In genomic region chr6:128277132-128278085, GRCm38 (mm10) we compare ENCODE assay signal across 17 mouse cellular contexts. TPM values are rescaled to one million over a fixed set of nuclear protein-coding genes. Genes with fewer than 3 reads are reported as not detected.
A peak's percentile ranks its signal among the peaks of the same experiment; 100 is the strongest.
DNase-seq lines count a peak whose midpoint lies in the region; ATAC-seq and TF ChIP-seq lines count a peak whose summit lies in the region.
"Had no signal": no experiment of that assay in that cellular context is flagged by ENCODE, and none has a peak within 500 bp of the region (broad histone marks: within the 10 kb centered on the region; RNA-seq: fewer than 3 reads in every experiment).

No protein-coding gene starts in this region.

- no peak for ATAC-seq in lung, postnatal 0 days
- ATAC-seq in intestine, embryonic 15.5 days, result peak; percentile 46

- H3K79me2 ChIP-seq in myocyte (ENCODE audit: control insufficient read depth, insufficient read depth), result peaks cover 70% of the 10 kb centered on the region
- H3K79me2 ChIP-seq in heart, adult 2 months (replicated peaks; ENCODE audit: control insufficient read depth, insufficient read depth, low read length), result 0 out of 2 replicates have a peak, but pooled peaks cover 2% of the 10 kb centered on the region

- intact Hi-C loops in gastrocnemius, adult 2 months (cut with DNase I), result loop anchor here (2.0 kb wide), 1 partner anchor 19 kb away; no protein-coding TSS in a partner anchor
- intact Hi-C loops in heart, adult 2 months (cut with DNase I), result no loop called here

- H3K4me3 ChIP-seq in gastrocnemius, adult 2 months, result no peak overlapping the region
- H3K4me3 ChIP-seq in lung, postnatal 0 days (ENCODE audit: low read depth, low read length), result no peak overlapping the region
- H3K4me3 ChIP-seq in intestine, embryonic 15.5 days (replicated peaks), result no peak overlapping the region
- H3K4me3 ChIP-seq in myocyte, result no peak overlapping the region
- no peak overlapping the region for H3K4me3 ChIP-seq in heart, adult 2 months
- H3K4me3 ChIP-seq: embryonic facial prominence, embryonic 13.5 days; left cerebral cortex, adult 2 months had no signal

- 69% methylated on average over 11 of the region's 11 CpGs for WGBS in lung, postnatal 0 days
- WGBS in intestine, embryonic 15.5 days, result 70% methylated on average over 11 of the region's 11 CpGs
- 70% methylated on average over 11 of the region's 11 CpGs for WGBS in heart, adult 2 months

- no peak for DNase-seq in gastrocnemius, adult 2 months
- no peak for DNase-seq in gastrocnemius, adult 18-20 months (ENCODE audit: low spot score)
- DNase-seq in lung, postnatal 0 days (ENCODE audit: low spot score), result no peak
- no peak for DNase-seq in lung, postnatal 4 days
- DNase-seq in natural killer cell, adult 2 months (ENCODE audit: low spot score in 2 of 2), result no peak
- no peak for DNase-seq in heart, adult 2 months
- DNase-seq: adrenal gland, postnatal 36 days; cerebellum, adult 8-10 months; thymus, postnatal 4 days had no signal

- no peaks in the 10 kb centered on the region for H3K27me3 ChIP-seq in lung, postnatal 0 days (replicated peaks; ENCODE audit: insufficient read depth, low read length)
- no peaks in the 10 kb centered on the region for H3K27me3 ChIP-seq in intestine, embryonic 15.5 days (replicated peaks)
- no peaks in the 10 kb centered on the region for H3K27me3 ChIP-seq in myocyte (ENCODE audit: control insufficient read depth, insufficient read depth, insufficient read length)
- no peaks in the 10 kb centered on the region for H3K27me3 ChIP-seq in heart, adult 2 months (ENCODE audit: control insufficient read depth, insufficient read depth, low read length)
- H3K27me3 ChIP-seq: embryonic facial prominence, embryonic 13.5 days had no signal

- H3K4me1 ChIP-seq in lung, postnatal 0 days (ENCODE audit: insufficient read depth, low read depth, low read length), result peaks cover 8% of the 10 kb centered on the region; the same call in 1 of the 2 replicates
- H3K4me1 ChIP-seq in intestine, embryonic 15.5 days (replicated peaks), result peaks cover 23% of the 10 kb centered on the region; the same call in 1 of the 2 replicates
- peaks cover 18% of the 10 kb centered on the region for H3K4me1 ChIP-seq in heart, adult 2 months (ENCODE audit: control insufficient read depth, insufficient read depth, low read length)

- no peaks in the 10 kb centered on the region for H3K36me3 ChIP-seq in lung, postnatal 0 days (ENCODE audit: insufficient read depth, low read length)
- no peaks in the 10 kb centered on the region for H3K36me3 ChIP-seq in intestine, embryonic 15.5 days
- H3K36me3 ChIP-seq in myocyte (ENCODE audit: control insufficient read depth, insufficient read depth), result peaks cover 9% of the 10 kb centered on the region
- no peaks in the 10 kb centered on the region for H3K36me3 ChIP-seq in heart, adult 2 months (ENCODE audit: control insufficient read depth, insufficient read depth, low read length)
- H3K36me3 ChIP-seq: embryonic facial prominence, embryonic 13.5 days; G1E had no signal

- no peak for TF ChIP-seq CTCF in gastrocnemius, adult 2 months (IDR thresholded peaks at IDR 0.05)
- TF ChIP-seq CTCF in lung, postnatal 0 days (IDR thresholded peaks at IDR 0.05), result no peak
- TF ChIP-seq CTCF in heart, adult 2 months (IDR thresholded peaks at IDR 0.05), result no peak

- no peak for TF ChIP-seq EP300 in lung, postnatal 0 days (IDR thresholded peaks at IDR 0.05)
- TF ChIP-seq EP300 in heart, adult 2 months (IDR thresholded peaks at IDR 0.05; ENCODE audit: insufficient read depth, low read depth, low read length), result no peak

- no peak overlapping the region for H3ac ChIP-seq in myocyte (ENCODE audit: control insufficient read depth, insufficient read length)

- peak overlapping the region; percentile 83 for H3K27ac ChIP-seq in gastrocnemius, adult 2 months
- 0 out of 2 replicates have a peak overlapping the region, but pooled peaks have one; percentile 14 for H3K27ac ChIP-seq in lung, postnatal 0 days (ENCODE audit: low read length)
- H3K27ac ChIP-seq in intestine, embryonic 15.5 days, result peak overlapping the region; percentile 29; the same call in 1 of the 2 replicates
- no peak overlapping the region for H3K27ac ChIP-seq in heart, adult 2 months
- H3K27ac ChIP-seq: embryonic facial prominence, embryonic 13.5 days; left cerebral cortex, adult 2 months; liver, embryonic 14.5 days had no signal

- H3K4me2 ChIP-seq in lung, postnatal 0 days (replicated peaks; ENCODE audit: low read depth, low read length), result no peak overlapping the region
- H3K4me2 ChIP-seq in intestine, embryonic 15.5 days (replicated peaks), result no peak overlapping the region
- H3K4me2 ChIP-seq in myocyte (ENCODE audit: low read depth), result peak overlapping the region; percentile 26
- H3K4me2 ChIP-seq: embryonic facial prominence, embryonic 13.5 days had no signal

- no peak overlapping the region for H3K9ac ChIP-seq in lung, postnatal 0 days (replicated peaks; ENCODE audit: low read depth)
- H3K9ac ChIP-seq in intestine, embryonic 15.5 days, result no peak overlapping the region
- no peak overlapping the region for H3K9ac ChIP-seq in heart, adult 2 months (ENCODE audit: low read depth, low read length)
- H3K9ac ChIP-seq: embryonic facial prominence, embryonic 13.5 days; liver, embryonic 14.5 days had no signal

- H3K9me3 ChIP-seq in lung, postnatal 0 days (ENCODE audit: low read length), result no peaks in the 10 kb centered on the region
- H3K9me3 ChIP-seq in intestine, embryonic 15.5 days, result no peaks in the 10 kb centered on the region
- H3K9me3 ChIP-seq: embryonic facial prominence, embryonic 13.5 days had no signal

- TF ChIP-seq POLR2A in myocyte (IDR thresholded peaks at IDR 0.05; ENCODE audit: insufficient read length, low read depth), result no peak
- TF ChIP-seq POLR2A in heart, adult 2 months (IDR thresholded peaks at IDR 0.05; ENCODE audit: insufficient read depth, low read depth, low read length), result no peak

TF ChIP-seq in myocyte, 11 proteins besides CTCF, POLR2A, EP300 and RAD21:
- peak in 2 of 3 experiments; percentile 53 to 67 for TF ChIP-seq MYOD1 (IDR thresholded peaks at IDR 0.05; ENCODE audit: control insufficient read depth in 1 of 3, insufficient read length in 2 of 3, low read depth in 2 of 3)
- TF ChIP-seq E2F4 (IDR thresholded peaks at IDR 0.05; ENCODE audit: insufficient read depth), result no peak
- peak in 1 of 3 experiments; percentile 24 for TF ChIP-seq MYOG (IDR thresholded peaks at IDR 0.05; ENCODE audit: control insufficient read depth in 1 of 3, insufficient read depth in 1 of 3, insufficient read length in 2 of 3, low read depth in 2 of 3)

RNA-seq across cellular contexts. Expression of gene Tead4, which starts 23.2 kb away (rescaled TPM):
- 1 to 10 TPM; 7.6 to 8.1 TPM for total RNA-seq in gastrocnemius, adult 2 months (2021)
- 10 to 100 TPM in 1 of 2 experiments, 1 to 10 TPM in 1; 6.2 to 11.1 TPM for total RNA-seq in gastrocnemius, adult 18-20 months (2021)
- 9.6 and 10.3 TPM in 2 replicates for polyA plus RNA-seq in lung, postnatal 0 days (2015; fragmentation: Nextera tagmentation; extraction: Ambion mirVana)
- polyA plus RNA-seq in intestine, embryonic 15.5 days (2015; fragmentation: Nextera tagmentation; extraction: Ambion mirVana), result 2.2 and 2.5 TPM in 2 replicates
- 70.9 TPM for polyA plus RNA-seq in myocyte (2012; fragmentation: generic; extraction: Trizol)
- 1 to 10 TPM; 3.3 to 3.7 TPM for total RNA-seq in heart, adult 2 months (2021)
- polyA plus RNA-seq in heart, adult 2 months (2012; rRNA removed), result 0.98 and 1.8 TPM in 2 replicates
- total RNA-seq: hematopoietic stem cell, adult 5-6 weeks; neutrophil, adult 5-6 weeks had no signal
- polyA plus RNA-seq: G1E had no signal
